Mouse (Mus musculus) embryonic facial prominence, embryonic 14.5 days (tissue): Measurements from ENCODE around the gene Mrpl50. TPM values are rescaled to one million over a fixed set of nuclear protein-coding genes. Genes with fewer than 3 reads are reported as not detected.
"Not testable (repeated sequence)": the region's sequence is repeated elsewhere in the genome, so short reads cannot be mapped to it uniquely, and the experiment has no call there.

Experiments
- ATAC-seq: fragments of 200-750 bp; cut with Nextera tagmentation; 2 replicates; pipeline ENCODE4 v1.8.0; 2017; ENCODE audit warnings: low read depth, moderate number of reproducible peaks, moderate TSS enrichment
- DNase-seq: peaks from one replicate; pipeline ENCODE4 v3.0.0-alpha.2; 2015; ENCODE audit warnings: low spot score
- H3K27ac ChIP-seq: fragments of 300-500 bp; sonication (generic); replicated peaks from 2 replicates; pipeline ENCODE4 v1.5.1; 2014; ENCODE audit warnings: low read depth, mild to moderate bottlenecking, low read length, moderate library complexity
- H3K27me3 ChIP-seq: fragments of 300-500 bp; sonication (generic); replicated peaks from 2 replicates; pipeline ENCODE4 v1.6.1; 2014; ENCODE audit warnings: low read length; ENCODE audit not compliant: control insufficient read depth, insufficient read depth
- H3K36me3 ChIP-seq: fragments of 300-500 bp; sonication (generic); 2 replicates; pipeline ENCODE4 v1.6.1; 2014; ENCODE audit warnings: low read length, mixed read lengths; ENCODE audit not compliant: control insufficient read depth, insufficient read depth
- H3K4me1 ChIP-seq: fragments of 300-500 bp; sonication (generic); 2 replicates; pipeline ENCODE4 v1.6.1; 2014; ENCODE audit warnings: antibody characterized with exemption, low read length; ENCODE audit not compliant: control insufficient read depth, insufficient read depth
- H3K4me2 ChIP-seq: fragments of 300-500 bp; sonication (generic); 2 replicates; pipeline ENCODE4 v1.6.1; 2014; ENCODE audit warnings: low read depth, mild to moderate bottlenecking, low read length, moderate library complexity, mixed read lengths
- H3K4me3 ChIP-seq: fragments of 300-500 bp; sonication (generic); 2 replicates; pipeline ENCODE4 v1.5.1; 2014; ENCODE audit warnings: low read depth, mild to moderate bottlenecking, low read length
- H3K9ac ChIP-seq: fragments of 300-500 bp; sonication (generic); 2 replicates; pipeline ENCODE4 v1.6.1; 2014; ENCODE audit warnings: low read depth, mild to moderate bottlenecking, low read length, moderate library complexity, mixed read lengths
- H3K9me3 ChIP-seq: fragments of 300-500 bp; sonication (generic); 2 replicates; pipeline ENCODE4 v1.6.1; 2016; ENCODE audit warnings: low read length; ENCODE audit not compliant: control insufficient read depth
- WGBS: fragments of 180-500 bp; shearing (Covaris S2); extraction: QIAGEN DNeasy Blood & Tissue Kit; methylation state at CpG from one replicate; pipeline ENCODE4 v1.1.7; 2014; 5-methylcytosine and 5-hydroxymethylcytosine counted together
- polyA plus RNA-seq: library from polyadenylated mRNA; unstranded; fragments of >200 nt; fragmentation: Nextera tagmentation; extraction: Ambion mirVana; gene quantifications from 2 replicates; pipeline ENCODE4 v1.2.1, GENCODE M21; 2014

Gene Mrpl50
- polyA plus RNA-seq, 1 experiment from 2014 or later: 75.4 TPM

DNA sequence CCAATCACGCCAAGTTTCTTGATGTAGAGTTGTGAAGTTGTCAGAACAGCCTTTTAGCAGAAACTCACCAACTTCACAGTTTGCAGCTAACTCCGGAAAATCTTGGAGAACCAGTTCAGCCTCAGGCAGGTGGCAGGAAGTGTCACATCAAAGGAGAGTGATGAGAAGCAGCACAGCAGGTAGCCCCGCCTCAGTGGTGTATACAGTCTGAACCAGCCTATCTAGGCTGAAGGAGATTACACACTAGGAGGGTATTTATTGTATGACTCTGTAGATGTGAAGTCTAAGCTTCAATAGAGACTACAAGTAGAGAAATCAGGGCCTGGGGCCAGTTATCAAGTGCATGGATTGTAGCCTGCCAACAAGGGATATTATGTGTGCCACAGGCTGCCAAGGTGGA lies 40.0 kb downstream of the Mrpl50 start:
- Histone ChIP-seq H3K9ac (no peak overlapping the region), H3K36me3 (no peaks in the 10 kb centered on the region), H3K4me3 (no peak overlapping the region), H3K4me1 (no peaks in the 10 kb centered on the region), H3K4me2 (peak overlapping the region; percentile 30; the same call in 1 of the 2 replicates), H3K27ac (no peak overlapping the region), H3K27me3 (no peaks in the 10 kb centered on the region), H3K9me3 (no peaks in the 10 kb centered on the region)
- peak; percentile 75 for DNase-seq
- WGBS: 45% methylated on average over 3 of the region's 3 CpGs
- ATAC-seq: peak; percentile 81

DNA sequence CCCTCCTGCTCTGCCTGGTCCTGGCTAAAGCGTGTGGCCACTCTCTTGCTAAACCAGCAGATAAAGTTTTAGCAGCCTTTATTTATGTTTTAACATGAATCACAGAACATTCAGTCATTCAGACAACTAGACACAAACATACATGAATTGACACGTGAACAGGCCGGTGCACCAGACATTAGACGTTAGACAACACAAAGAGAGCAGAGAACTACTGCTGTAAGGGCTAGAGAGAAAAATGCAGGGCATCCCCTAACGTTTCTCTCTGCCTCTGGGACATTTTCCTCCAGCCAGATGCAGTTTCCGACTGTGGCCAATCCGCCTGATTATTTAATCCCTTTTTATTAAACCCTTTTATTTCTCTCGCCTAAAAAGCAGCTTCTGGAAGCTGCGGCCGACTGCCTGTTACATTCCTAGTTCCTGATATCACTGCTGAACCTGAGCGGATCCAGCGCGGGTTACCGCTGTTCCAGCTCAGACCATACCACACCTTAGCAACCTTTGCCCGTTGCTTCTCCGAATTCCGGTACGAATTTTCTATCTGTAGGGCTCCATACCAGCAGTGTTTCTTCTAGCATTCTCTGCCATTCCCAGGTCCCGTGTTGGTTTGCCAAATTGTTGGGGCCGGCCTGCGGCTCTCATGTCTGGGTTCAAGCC lies 40.7 kb downstream of the Mrpl50 start:
- no peaks in the 10 kb centered on the region for H3K36me3 ChIP-seq
- H3K4me1 ChIP-seq: no peaks in the 10 kb centered on the region
- DNase-seq (peak; percentile 2), ATAC-seq (0 out of 2 replicates have a peak, but pooled peaks have one; percentile 23)
- 0 out of 2 replicates have a peak overlapping the region, but pooled peaks have one; percentile 2 for H3K4me3 ChIP-seq
- no peak overlapping the region for H3K27ac ChIP-seq
- H3K9ac ChIP-seq: no peak overlapping the region; the same call in 1 of the 2 replicates
- no peaks in the 10 kb centered on the region for H3K27me3 ChIP-seq
- WGBS: 18% methylated on average over 21 of the region's 21 CpGs
- H3K4me2 ChIP-seq: peak overlapping the region; percentile 30; the same call in 1 of the 2 replicates
- H3K9me3 ChIP-seq: no peaks in the 10 kb centered on the region

DNA sequence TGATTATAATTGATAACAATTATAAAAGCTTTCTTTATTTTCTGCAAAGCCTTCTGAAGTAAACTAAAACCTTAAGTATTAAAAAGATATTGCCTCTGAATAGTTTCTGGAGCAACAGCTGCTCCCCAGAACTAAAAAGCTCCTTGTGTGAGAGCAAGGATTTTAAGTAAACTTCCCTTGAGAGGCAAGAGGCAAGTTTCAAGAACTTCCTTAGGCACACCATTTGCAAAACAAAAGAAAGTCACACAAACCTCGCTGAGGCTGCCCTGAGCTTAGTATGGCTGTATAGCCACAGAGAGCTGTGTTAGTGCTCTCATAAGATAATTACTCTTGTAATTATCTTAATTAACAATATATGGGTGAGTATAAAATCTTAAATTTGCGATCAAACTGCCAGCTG lies 41.9 kb downstream of the Mrpl50 start:
- peak; percentile 4 for DNase-seq
- H3K9me3 ChIP-seq, H3K27me3 ChIP-seq, H3K4me3 ChIP-seq, ATAC-seq, H3K4me2 ChIP-seq, H3K27ac ChIP-seq, H3K9ac ChIP-seq, H3K36me3 ChIP-seq, H3K4me1 ChIP-seq: not testable (repeated sequence)
- whole genome bisulfite sequencing: 23% methylated on average over 2 of the region's 2 CpGs

DNA sequence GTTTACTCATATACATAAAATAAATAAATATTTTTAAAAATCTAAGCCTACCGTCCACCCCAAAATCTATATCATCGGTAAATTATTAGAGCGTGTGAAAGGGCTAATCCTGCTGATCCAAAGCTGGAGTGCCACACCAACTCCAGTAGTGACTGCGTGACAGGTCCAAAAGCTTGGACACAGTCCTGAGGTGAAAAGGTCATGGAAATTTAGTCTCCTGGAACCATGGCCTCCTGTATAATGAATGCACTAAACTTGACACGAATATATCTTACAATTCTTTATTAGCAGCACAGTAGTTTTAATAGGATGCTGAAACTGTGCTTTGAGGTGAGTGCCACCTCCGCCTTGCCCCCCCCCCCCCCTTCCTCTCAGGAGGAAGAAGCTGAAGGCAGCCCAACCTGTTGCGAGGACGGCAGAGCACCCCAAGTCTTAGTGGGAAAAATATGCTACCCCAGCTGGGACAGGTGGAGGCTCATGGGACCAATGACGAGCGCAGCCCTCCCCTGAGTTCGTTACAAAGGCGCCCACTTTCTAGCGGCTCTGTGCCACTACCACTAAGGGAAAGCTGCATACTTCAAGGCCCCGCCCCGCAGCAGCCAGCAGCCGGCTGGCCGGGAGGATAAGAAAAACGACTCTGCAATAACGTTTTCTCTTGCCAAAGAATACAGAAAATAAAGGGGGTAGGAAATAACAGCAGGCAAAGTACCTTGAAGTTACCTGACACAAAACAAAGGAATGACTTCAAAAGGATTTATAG lies 42.6 kb downstream of the Mrpl50 start:
- DNase-seq (peak; percentile 71), ATAC-seq (peak; percentile 69)
- H3K27ac ChIP-seq: no peak overlapping the region
- no peak overlapping the region for H3K9ac ChIP-seq
- peak overlapping the region; percentile 14 for H3K4me3 ChIP-seq
- no peaks in the 10 kb centered on the region for H3K9me3 ChIP-seq
- 22% methylated on average over 18 of the region's 19 CpGs for WGBS
- no peaks in the 10 kb centered on the region for H3K36me3 ChIP-seq
- no peaks in the 10 kb centered on the region for H3K4me1 ChIP-seq
- H3K27me3 ChIP-seq: no peaks in the 10 kb centered on the region
- H3K4me2 ChIP-seq: peak overlapping the region; percentile 52

DNA sequence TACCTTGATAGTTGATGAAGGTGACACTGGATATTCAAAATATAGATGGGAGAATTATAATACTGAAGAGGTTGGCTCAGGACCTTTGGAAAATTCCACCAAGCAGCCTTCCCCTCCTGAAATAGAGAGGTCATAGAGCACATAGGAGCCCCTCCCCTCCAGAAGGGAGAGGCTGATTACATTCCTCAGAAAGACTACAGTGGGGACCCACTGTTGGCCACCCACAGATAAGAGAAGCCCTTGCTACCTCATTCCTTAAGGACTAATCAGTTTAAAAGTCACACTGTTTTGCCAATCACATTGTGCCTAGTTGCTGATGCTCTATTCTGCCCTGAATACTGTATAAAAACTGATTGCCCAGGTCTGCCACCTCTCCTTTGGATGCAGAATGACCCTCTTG lies 46.3 kb downstream of the Mrpl50 start:
- DNase-seq (no peak), ATAC-seq (no peak)
- H3K27me3 ChIP-seq: no peaks in the 10 kb centered on the region
- no peaks in the 10 kb centered on the region for H3K4me1 ChIP-seq
- no peaks in the 10 kb centered on the region for H3K36me3 ChIP-seq
- H3K4me3 ChIP-seq: no peak overlapping the region
- no peak overlapping the region for H3K9ac ChIP-seq
- no peaks in the 10 kb centered on the region for H3K9me3 ChIP-seq
- no peak overlapping the region for H3K27ac ChIP-seq
- no peak overlapping the region for H3K4me2 ChIP-seq

DNA sequence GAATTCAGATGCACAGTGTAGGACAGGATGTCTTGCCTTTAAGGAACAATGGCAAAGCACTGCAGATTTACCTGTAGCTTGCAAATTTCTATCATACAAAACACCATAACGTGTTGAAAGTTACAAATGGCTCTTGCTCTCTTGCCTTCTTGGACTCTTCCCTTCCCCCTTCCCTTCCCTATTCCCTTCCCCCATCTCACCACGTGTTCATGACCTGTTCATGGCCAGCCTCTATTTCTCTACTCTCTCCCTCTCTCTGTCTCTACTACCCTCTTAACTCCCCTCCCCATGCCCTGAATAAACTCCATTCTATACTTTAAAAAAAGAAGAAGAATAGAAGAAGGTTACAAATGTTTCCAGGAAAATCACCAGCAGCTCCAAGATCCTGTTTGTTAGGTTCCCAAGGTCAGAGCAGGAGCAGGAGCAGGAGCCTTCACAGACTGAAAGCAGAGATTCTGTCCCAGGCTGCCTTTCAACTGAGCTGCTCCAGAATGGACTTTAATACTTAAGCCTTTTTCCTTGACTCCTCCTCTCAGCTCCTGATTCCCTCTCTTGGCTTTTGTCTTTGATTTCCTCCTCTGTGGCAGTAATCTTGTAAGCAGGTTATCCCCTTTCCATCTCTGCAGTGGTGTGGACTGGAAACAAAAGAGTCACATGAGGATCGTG lies 47.3 kb downstream of the Mrpl50 start, which contains the start of gene Acnat1:
Gene Acnat1 (minus strand): TSS at position 478 of the 666 bp plus-strand sequence.
- no peak within 1 kb of the TSS for H3K4me3 ChIP-seq
- H3K36me3 ChIP-seq: no peaks in the 10 kb centered on the region
- H3K4me1 ChIP-seq: no peaks in the 10 kb centered on the region
- ATAC-seq (no peak), DNase-seq (no peak)
- H3K4me2 ChIP-seq: no peak within 1 kb of the TSS
- no peaks in the 10 kb centered on the region for H3K27me3 ChIP-seq
- no peaks in the 10 kb centered on the region for H3K9me3 ChIP-seq
- no peak within 1 kb of the TSS for H3K9ac ChIP-seq
- no peak within 1 kb of the TSS for H3K27ac ChIP-seq
- 34% methylated on average over 3 of the region's 3 CpGs for WGBS

DNA sequence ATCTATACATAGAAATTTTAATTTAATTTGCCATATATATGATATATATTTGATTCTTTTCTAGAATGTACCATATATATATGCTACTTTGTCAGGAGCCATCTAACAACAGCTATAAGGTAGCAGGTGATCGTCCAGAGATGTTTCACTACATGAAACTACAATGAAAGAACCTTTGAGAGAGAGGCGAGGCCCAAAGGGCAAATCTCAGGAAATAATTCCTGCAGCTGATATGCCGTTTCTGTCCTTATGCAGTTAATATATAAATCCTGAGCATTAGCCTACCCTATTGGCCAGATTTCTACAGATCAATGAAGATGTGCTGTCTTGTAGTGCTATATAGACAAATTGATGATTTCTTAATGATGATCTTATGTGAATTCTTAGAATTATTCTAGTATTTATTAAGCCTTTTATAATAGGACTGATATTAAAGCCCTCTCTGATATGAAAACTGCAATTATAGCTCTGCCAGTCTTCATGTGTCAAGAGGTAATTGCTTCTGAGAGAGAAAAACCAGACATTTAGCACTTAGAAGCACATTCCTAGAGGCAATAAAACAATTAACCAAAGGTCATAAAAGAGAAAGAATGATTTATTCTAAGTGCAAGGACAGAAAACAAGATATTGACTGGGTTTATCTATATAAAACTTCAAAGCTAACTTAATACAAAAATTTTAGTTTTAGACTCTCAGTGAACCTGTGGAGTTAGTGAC lies 51.3 kb downstream of the Mrpl50 start:
- Histone ChIP-seq H3K9ac (no peak overlapping the region), H3K27me3 (no peaks in the 10 kb centered on the region), H3K27ac (no peak overlapping the region), H3K9me3 (no peaks in the 10 kb centered on the region), H3K4me2 (no peak overlapping the region), H3K4me1 (no peaks in the 10 kb centered on the region), H3K4me3 (no peak overlapping the region), H3K36me3 (no peaks in the 10 kb centered on the region)
- 72% methylated on average over 3 of the region's 3 CpGs for WGBS
- DNase-seq (no peak), ATAC-seq (no peak)

DNA sequence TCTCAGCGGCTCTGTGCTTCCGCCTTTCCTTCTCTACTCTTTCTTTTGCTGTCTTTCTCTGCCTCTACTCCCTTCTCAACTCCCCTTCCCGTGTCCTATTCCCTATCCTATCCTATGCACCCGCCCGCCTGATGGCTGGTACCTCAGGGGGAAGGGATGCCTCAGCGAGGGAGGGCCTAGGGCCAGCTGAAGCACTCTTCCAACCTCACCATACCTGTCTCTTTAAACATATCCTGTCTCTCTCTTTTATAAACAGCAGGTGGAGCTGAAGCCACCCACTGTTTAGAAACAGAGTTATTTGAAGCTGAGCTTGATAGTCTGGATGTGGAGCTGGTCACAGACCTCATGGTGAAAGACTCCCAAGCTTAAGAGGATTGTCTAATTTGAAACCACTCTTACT lies 53.5 kb downstream of the Mrpl50 start:
- H3K36me3 ChIP-seq: no peaks in the 10 kb centered on the region
- no peak overlapping the region for H3K4me3 ChIP-seq
- no peak overlapping the region for H3K27ac ChIP-seq
- 93% methylated on average over 6 of the region's 6 CpGs for WGBS
- H3K27me3 ChIP-seq: no peaks in the 10 kb centered on the region
- no peaks in the 10 kb centered on the region for H3K4me1 ChIP-seq
- no peak overlapping the region for H3K4me2 ChIP-seq
- DNase-seq: no peak
- no peak overlapping the region for H3K9ac ChIP-seq
- no peaks in the 10 kb centered on the region for H3K9me3 ChIP-seq
- no peak for ATAC-seq
